Mouse (Mus musculus) stomach, postnatal 0 days (tissue): ENCODE data around the gene Cog1. TPM values are rescaled to one million over a fixed set of nuclear protein-coding genes. Genes with fewer than 3 reads are reported as not detected.
A peak's percentile ranks its signal among the peaks of the same experiment; 100 is the strongest.

Experiments used
- ATAC-seq: fragments of 200-750 bp; cut with Nextera tagmentation; 2 replicates; pipeline ENCODE4 v1.8.0; 2017; ENCODE audit not compliant: low FRiP score, low TSS enrichment
- DNase-seq: peaks from one replicate; pipeline ENCODE4 v3.0.0-alpha.2; 2016; ENCODE audit warnings: low spot score
- H3K27ac ChIP-seq: fragments of 300-500 bp; sonication (generic); replicated peaks from 2 replicates; pipeline ENCODE4 v1.5.1; 2014; ENCODE audit warnings: mild to moderate bottlenecking, control low read depth
- H3K27me3 ChIP-seq: fragments of 300-500 bp; sonication (generic); 2 replicates; pipeline ENCODE4 v1.6.1; 2014; ENCODE audit warnings: low read length; ENCODE audit not compliant: control insufficient read depth, insufficient read depth
- H3K36me3 ChIP-seq: fragments of 300-500 bp; sonication (generic); 2 replicates; pipeline ENCODE4 v1.6.1; 2014; ENCODE audit warnings: low read length, mixed read lengths; ENCODE audit not compliant: control insufficient read depth, insufficient read depth
- H3K4me1 ChIP-seq: fragments of 300-500 bp; sonication (generic); replicated peaks from 2 replicates; pipeline ENCODE4 v1.6.1; 2014; ENCODE audit warnings: antibody characterized with exemption; ENCODE audit not compliant: control insufficient read depth, insufficient read depth
- H3K4me2 ChIP-seq: fragments of 300-500 bp; sonication (generic); replicated peaks from 2 replicates; pipeline ENCODE4 v1.6.1; 2014; ENCODE audit warnings: low read depth, mild to moderate bottlenecking, control low read depth, moderate library complexity
- H3K4me3 ChIP-seq: fragments of 300-500 bp; sonication (generic); 2 replicates; pipeline ENCODE4 v1.5.1; 2014; ENCODE audit warnings: low read depth, low read length, control low read depth
- H3K9ac ChIP-seq: fragments of 300-500 bp; sonication (generic); 2 replicates; pipeline ENCODE4 v1.6.1; 2014; ENCODE audit warnings: mild to moderate bottlenecking, low read length, control low read depth, mixed read lengths
- H3K9me3 ChIP-seq: fragments of 300-500 bp; sonication (generic); 2 replicates; pipeline ENCODE4 v1.6.1; 2016; ENCODE audit warnings: low read length; ENCODE audit not compliant: control insufficient read depth
- CTCF ChIP-seq: IDR thresholded peaks from 2 replicates; pipeline ENCODE4 v1.5.1; 2016; ENCODE audit warnings: antibody characterized with exemption, low read depth, mild to moderate bottlenecking, moderate library complexity
- EP300 ChIP-seq: optimal IDR thresholded peaks from 2 replicates; pipeline ENCODE3; 2016; ENCODE audit warnings: antibody characterized with exemption
- WGBS: fragments of 180-500 bp; shearing (Covaris S2); extraction: QIAGEN DNeasy Blood & Tissue Kit; methylation state at CpG from one replicate; pipeline ENCODE4 v1.1.7; 2014; 5-methylcytosine and 5-hydroxymethylcytosine counted together
- polyA plus RNA-seq: library from polyadenylated mRNA; unstranded; fragments of >200 nt; fragmentation: Nextera tagmentation; extraction: Ambion mirVana; gene quantifications from 2 replicates; pipeline ENCODE4 v1.2.1, GENCODE M21; 2015

Gene Cog1
- polyA plus RNA-seq, 1 experiment from 2014 or later, result 14.4 TPM

DNA sequence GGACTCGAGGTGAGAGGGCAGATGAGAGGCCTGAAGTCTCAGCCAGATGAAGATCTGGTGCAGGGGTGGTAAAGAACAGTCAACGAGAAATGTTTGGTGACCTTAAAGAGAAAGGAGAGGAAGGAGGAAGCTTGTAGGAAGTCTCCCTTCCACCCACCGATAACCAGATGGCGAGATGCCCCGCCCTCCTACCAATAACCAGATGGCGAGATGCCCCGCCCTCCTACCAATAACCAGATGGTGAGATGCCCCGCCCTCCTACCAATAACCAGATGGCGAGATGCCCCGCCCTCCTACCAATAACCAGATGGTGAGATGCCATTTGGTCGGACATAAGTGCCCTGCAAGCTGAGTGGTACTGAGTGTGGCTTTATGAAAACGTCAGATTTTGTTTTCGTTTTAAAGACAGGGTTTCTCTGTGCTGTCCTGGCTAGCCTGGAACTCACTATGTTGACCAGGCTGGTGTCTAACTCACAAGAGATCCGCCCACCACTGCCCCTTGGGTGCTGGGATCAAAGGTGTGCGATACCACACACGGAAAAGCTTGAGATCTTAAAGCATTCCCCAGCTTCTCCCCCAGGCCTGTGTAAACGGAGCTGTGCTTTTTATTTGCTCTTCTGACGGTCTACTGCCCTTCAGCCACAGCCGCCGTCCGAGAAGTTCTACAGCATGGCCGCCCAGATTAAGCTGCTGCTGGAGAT, 2.4 kb downstream of the Cog1 start:
- no peak for TF ChIP-seq CTCF
- no peak for TF ChIP-seq EP300
- no peak for ATAC-seq
- H3K4me1 ChIP-seq, result no peaks in the 10 kb centered on the region; the same call in 1 of the 2 replicates
- 62% methylated on average over 22 of the region's 22 CpGs for WGBS
- no peak for DNase-seq
- H3K9ac ChIP-seq, result no peak overlapping the region
- H3K27ac ChIP-seq, result peak overlapping the region; percentile 35; the same call in 1 of the 2 replicates
- no peak overlapping the region for H3K4me3 ChIP-seq
- H3K9me3 ChIP-seq, result no peaks in the 10 kb centered on the region
- peaks cover 33% of the 10 kb centered on the region for H3K36me3 ChIP-seq
- H3K27me3 ChIP-seq, result no peaks in the 10 kb centered on the region
- no peak overlapping the region for H3K4me2 ChIP-seq

DNA sequence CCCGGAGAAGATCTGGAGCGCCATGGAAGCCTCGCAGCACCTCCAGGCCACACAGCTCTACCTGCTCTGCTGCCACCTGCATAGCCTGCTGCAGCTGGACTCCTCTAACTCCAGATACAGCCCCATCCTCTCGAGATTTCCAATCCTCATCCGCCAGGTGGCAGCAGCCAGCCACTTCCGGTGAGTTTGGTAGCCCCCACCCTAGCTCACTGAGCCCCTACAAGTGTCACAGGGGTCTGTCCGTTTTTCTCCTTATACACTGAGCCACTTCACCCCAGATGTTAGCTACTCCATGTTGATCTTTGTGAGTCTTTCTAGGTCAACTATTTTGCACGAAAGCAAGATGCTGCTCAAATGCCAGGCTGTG, 2.9 kb downstream of the Cog1 start:
- Histone ChIP-seq H3K27me3 (no peaks in the 10 kb centered on the region), H3K9me3 (no peaks in the 10 kb centered on the region), H3K4me3 (no peak overlapping the region), H3K9ac (no peak overlapping the region), H3K27ac (peak overlapping the region; percentile 35; the same call in 1 of the 2 replicates), H3K36me3 (peaks cover 35% of the 10 kb centered on the region), H3K4me2 (no peak overlapping the region), H3K4me1 (no peaks in the 10 kb centered on the region; the same call in 1 of the 2 replicates)
- DNase-seq, result peak; percentile 69
- peak; percentile 40; the same call in 1 of the 2 replicates for ATAC-seq
- TF ChIP-seq EP300 (no peak), CTCF (peak; percentile 72)
- WGBS, result 40% methylated on average over 8 of the region's 8 CpGs

GRCm38 (mm10) chr11:113652516-113652915, 3.5 kb downstream of the Cog1 start:
- Histone ChIP-seq H3K27ac (no peak overlapping the region), H3K4me2 (no peak overlapping the region), H3K27me3 (no peaks in the 10 kb centered on the region), H3K9ac (no peak overlapping the region), H3K36me3 (peaks cover 41% of the 10 kb centered on the region), H3K4me3 (no peak overlapping the region), H3K4me1 (no peaks in the 10 kb centered on the region; the same call in 1 of the 2 replicates), H3K9me3 (no peaks in the 10 kb centered on the region)
- no peak for TF ChIP-seq EP300
- no peak for TF ChIP-seq CTCF
- no peak for ATAC-seq
- WGBS, result 98% methylated on average over 6 of the region's 6 CpGs
- no peak for DNase-seq

DNA sequence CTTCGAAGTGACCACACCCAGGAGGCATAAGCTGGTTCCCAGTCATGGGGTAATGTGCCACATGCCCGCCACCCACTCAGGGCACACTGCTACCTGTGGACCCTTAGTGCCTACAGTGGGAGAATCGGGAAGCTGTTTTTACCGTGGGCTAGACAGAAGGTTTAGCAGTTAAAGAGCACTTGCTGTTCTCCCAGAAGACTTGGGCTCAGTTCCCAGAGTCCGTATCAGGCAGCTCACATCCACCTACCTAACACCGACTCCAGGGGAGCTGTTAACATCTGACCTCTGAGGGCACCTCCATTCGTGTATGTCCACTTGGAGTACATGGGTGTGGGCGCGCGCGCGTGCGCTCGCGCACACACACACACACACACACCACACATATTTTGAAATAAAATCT, 5.1 kb downstream of the Cog1 start:
- 92% methylated on average over 15 of the region's 15 CpGs for WGBS
- TF ChIP-seq CTCF (no peak), EP300 (no peak)
- ATAC-seq, result no peak
- Histone ChIP-seq H3K4me3 (no peak overlapping the region), H3K9me3 (no peaks in the 10 kb centered on the region), H3K9ac (no peak overlapping the region), H3K27ac (no peak overlapping the region), H3K4me2 (no peak overlapping the region), H3K36me3 (peaks cover 44% of the 10 kb centered on the region), H3K4me1 (no peaks in the 10 kb centered on the region; the same call in 1 of the 2 replicates), H3K27me3 (no peaks in the 10 kb centered on the region)
- no peak for DNase-seq

DNA sequence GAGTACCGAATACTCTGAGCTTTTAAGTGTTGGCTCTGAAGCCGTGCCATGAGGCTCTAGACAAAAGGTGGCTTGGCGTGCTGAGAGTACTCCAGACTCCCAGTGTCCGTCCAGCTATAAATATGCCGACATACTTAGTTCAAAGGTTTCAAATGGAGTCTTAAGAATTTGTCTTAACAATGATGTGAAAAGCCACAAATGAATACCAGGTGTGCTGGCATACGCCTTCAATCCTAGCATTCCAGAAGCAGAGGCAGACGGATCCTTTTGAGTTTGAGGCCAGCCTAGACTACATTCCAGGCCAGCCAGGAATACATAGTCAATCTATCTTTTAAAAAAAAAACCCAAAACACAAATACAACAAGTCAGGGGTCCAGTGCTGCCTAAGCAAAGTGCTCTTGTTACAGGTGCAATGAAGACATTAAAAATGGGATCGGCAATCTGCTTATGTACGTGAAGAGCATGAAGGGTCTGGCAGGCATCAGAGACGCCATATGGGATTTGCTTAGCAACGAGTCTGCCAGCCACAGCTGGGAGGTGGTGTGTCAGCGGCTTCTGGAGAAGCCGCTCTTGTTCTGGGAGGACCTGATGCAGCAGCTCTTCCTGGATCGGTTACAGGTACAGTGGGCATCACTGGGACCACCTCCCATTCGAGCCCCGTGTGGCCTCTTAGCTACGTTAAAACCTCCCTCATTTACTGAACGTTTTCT, 5.7 kb downstream of the Cog1 start:
- ATAC-seq (no peak), DNase-seq (no peak)
- Histone ChIP-seq H3K4me2 (no peak overlapping the region), H3K4me1 (no peaks in the 10 kb centered on the region; the same call in 1 of the 2 replicates), H3K27me3 (no peaks in the 10 kb centered on the region), H3K9me3 (no peaks in the 10 kb centered on the region), H3K4me3 (no peak overlapping the region), H3K9ac (no peak overlapping the region), H3K27ac (no peak overlapping the region), H3K36me3 (peaks cover 46% of the 10 kb centered on the region)
- 80% methylated on average over 18 of the region's 18 CpGs for WGBS
- no peak for TF ChIP-seq CTCF
- no peak for TF ChIP-seq EP300

GRCm38 (mm10) chr11:113656511-113656932, 7.6 kb downstream of the Cog1 start:
- Histone ChIP-seq H3K27me3 (no peaks in the 10 kb centered on the region), H3K4me1 (no peaks in the 10 kb centered on the region), H3K9ac (no peak overlapping the region), H3K27ac (no peak overlapping the region), H3K4me2 (no peak overlapping the region), H3K4me3 (no peak overlapping the region), H3K9me3 (no peaks in the 10 kb centered on the region), H3K36me3 (peaks cover 52% of the 10 kb centered on the region)
- TF ChIP-seq CTCF (no peak), EP300 (no peak)
- ATAC-seq (no peak), DNase-seq (no peak)
- 87% methylated on average over 8 of the region's 8 CpGs for WGBS
